Mouse (Mus musculus) regulatory T cell (primary cell): ENCODE results near the gene Stat4.

Source experiments
- in situ Hi-C: fragments of 300-600 bp; cut with MboI, MseI; formaldehyde crosslinking; loops from one replicate; pipeline ENCODE4 v1.15.1; 2025; ENCODE audit warnings: high pct_unique_total_duplicates

Gene Stat4

DNA sequence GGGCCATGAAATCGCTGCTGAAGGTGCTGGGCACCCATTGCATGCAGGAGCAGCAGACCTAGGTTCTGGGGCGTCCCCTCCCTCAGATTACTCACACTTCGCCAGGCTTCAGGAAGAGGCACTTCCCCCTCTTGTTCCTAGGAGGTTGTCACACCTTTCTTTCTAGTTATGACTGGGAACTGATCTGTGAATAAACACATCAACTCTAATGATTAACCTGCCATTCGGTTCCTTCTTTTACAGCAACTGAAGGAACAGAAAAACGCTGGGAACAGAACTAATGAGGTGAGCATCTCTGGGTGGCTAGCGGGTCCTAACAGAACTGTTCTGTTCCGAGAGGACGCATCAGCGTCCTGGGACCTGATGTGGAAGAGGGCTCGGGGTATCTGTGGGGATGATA, 158.0 kb downstream of the Stat4 start:
- in situ Hi-C loops = loop anchor here (5.0 kb wide), 1 partner anchor 122 kb away; no protein-coding TSS in a partner anchor

DNA sequence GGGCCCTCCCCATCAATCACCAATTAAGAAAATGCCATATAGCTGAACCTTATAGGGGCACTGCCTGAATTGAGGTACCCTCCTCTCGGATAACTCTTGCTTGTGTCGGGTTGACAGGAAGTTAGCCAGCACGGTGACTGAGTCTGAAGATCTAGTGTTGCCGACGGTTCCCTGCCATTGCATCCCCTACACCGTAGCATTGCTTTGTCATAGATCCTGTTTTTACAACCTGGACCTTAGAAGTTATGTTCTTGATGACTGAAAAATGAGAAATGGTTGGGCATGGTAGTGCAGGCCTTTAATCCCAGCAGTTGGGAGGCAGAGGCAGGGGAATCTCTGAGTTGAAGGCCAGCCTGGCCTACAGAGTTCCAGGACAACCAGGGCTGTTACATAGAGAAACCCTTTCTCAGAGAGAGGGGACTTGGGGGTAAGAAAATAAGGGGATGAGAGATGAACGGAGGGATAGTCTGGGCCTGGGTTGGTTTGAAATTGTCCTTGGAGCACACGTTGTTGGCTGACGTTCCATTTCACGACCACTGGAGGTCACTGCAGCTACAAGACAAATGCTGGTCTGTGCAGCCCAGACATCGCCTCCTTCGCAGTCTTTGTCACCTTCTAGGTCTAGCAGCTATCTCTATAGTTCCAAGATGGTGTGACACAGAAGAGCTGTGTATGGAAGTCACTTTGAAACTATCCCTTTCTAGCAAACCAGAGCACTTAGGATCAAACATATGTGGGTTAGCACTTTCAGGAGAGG, 159.4 kb downstream of the Stat4 start:
- in situ Hi-C loops = loop anchor here (5.0 kb wide), 1 partner anchor 121 kb away; no protein-coding TSS in a partner anchor

GRCm38 (mm10) chr1:52147431-52147830, 160.5 kb downstream of the Stat4 start:
- in situ Hi-C loops = loop anchor here (5.0 kb wide), 1 partner anchor 120 kb away; no protein-coding TSS in a partner anchor

- in situ Hi-C loops = loop anchor here (5.0 kb wide), 1 partner anchor 119 kb away; no protein-coding TSS in a partner anchor
These were observed 161.2 kb downstream of the Stat4 start for GRCm38 (mm10) chr1:52148178-52148577.

DNA sequence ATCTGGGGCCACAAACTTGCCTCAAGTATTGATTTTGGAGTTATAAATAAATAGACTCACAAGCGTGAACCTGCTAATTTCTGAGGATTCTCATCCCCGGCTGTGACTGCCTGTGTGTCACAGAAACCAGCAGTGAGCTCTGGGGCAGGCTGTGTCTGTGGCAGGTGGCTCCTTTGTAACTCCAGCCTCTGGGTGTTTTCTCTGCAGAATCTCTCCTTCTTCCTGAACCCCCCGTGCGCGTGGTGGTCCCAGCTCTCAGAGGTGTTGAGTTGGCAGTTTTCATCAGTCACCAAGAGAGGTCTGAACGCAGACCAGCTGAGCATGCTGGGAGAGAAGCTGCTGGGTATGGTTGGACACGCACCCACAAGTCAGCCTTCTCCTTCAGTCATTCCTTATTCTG, 161.7 kb downstream of the Stat4 start:
- in situ Hi-C loops = loop anchor here (5.0 kb wide), 1 partner anchor 119 kb away; no protein-coding TSS in a partner anchor

DNA sequence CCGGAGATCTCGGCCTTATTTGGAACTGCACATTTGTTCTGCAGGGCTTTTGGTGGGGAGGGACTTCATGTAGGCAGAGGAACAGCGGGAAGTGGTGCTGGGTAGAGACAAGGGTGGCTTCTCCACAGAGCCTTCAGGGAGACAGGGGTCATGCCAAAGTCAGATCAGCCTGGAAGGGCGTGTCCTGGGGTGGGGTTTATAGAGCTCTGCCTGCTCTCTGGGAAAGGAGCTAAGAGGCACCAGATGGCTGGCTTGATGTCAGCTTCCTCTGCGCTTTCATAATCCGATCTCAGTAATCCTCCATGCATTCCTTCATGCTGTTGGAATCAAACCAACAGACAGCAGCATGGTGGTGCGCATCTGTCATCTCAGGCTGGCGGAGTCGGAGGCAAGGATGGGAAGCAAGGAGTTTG, 163.0 kb downstream of the Stat4 start:
- in situ Hi-C loops = loop anchor here (5.0 kb wide), 2 partner anchors 42 to 117 kb away; no protein-coding TSS in a partner anchor

DNA sequence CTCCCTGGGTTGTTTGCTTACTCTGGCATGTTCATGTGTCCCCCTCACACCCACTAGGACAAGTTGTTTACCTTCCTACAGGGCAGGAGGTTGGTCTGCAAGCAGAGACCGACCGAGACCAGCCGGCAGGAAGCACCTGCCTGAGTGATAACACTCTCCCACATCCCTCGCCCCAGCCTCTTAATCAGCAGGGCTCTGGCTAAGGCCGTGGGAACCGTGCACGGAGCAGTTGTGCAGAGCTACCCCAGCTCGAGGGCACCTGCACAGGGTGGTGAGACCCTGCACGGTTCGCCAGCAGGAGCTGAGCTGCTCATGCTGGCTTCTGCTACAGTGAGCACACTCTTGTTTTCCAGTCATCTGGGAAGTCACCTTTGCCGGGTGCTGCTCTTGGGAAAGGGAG, 163.7 kb downstream of the Stat4 start:
- in situ Hi-C loops = loop anchor here (5.0 kb wide), 1 partner anchor 42 kb away; no protein-coding TSS in a partner anchor

GRCm38 (mm10) chr1:52151166-52151565, 164.2 kb downstream of the Stat4 start:
- in situ Hi-C loops = loop anchor here (5.0 kb wide), 1 partner anchor 41 kb away; no protein-coding TSS in a partner anchor

- in situ Hi-C loops = loop anchor here (5.0 kb wide), 1 partner anchor 40 kb away; no protein-coding TSS in a partner anchor
These were observed 165.4 kb downstream of the Stat4 start for GRCm38 (mm10) chr1:52152369-52152768.

DNA sequence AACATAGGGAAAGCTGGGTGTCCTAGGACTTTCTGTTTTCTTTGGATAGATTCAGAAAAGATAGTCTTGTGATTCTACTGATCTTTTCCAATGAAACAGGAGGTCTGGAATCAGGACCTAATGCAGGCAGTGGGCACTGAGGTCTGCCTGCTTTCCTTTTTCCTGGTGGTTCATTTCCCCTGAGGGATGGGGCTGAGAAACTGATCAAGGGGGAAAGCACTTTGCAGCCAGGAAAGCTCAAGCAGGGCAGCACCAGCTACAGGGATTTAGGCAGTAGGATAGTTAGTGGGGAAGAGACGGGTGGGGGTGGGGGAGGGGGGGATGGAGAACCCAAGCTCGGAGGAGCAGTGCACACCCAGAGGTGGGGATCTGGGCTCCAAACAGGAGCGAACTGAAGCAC, 166.0 kb downstream of the Stat4 start:
- in situ Hi-C loops = loop anchor here (5.0 kb wide), 1 partner anchor 39 kb away; no protein-coding TSS in a partner anchor

DNA sequence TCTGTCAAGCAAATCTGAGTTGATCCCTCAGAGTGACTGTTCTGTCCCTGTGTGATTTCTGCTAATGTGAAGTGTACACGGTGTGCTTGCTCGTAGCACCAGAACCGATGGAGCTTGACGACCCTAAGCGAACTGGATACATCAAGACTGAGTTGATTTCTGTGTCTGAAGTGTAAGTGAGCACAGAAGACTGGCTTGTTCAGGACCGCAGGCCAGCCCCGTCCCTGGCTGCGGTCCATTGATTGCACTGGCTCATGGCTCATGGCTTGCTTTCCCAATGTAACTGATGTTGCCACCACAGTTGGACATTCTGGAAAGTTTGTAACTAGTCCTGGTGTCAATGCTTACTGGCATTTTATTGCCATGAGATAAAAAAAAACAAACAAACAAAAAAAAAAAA, 167.9 kb downstream of the Stat4 start:
- in situ Hi-C loops = loop anchor here (5.0 kb wide), 1 partner anchor 37 kb away; no protein-coding TSS in a partner anchor

GRCm38 (mm10) chr1:52156351-52156750, 169.4 kb downstream of the Stat4 start:
- in situ Hi-C loops = no loop called here
